Mouse (Mus musculus) WW6 (cell line): ENCODE data around the gene Mfap4.

ENCODE experiments used
- DNase-seq: peaks from one replicate; pipeline ENCODE4 v3.0.0-alpha.2; 2013; ENCODE audit warnings: low read depth, low spot score

Mfap4 gene

GRCm38 (mm10) chr11:61481239-61482090 is 3.8 kb upstream of the Mfap4 start:
- DNase-seq = no peak

GRCm38 (mm10) chr11:61483226-61483845 is 1.9 kb upstream of the Mfap4 start:
- no peak for DNase-seq

GRCm38 (mm10) chr11:61484256-61484612 is 997 bp upstream of the Mfap4 start:
- no peak for DNase-seq

- no peak for DNase-seq
Observed at GRCm38 (mm10) chr11:61485541-61486457, 568 bp downstream of the Mfap4 start.

- no peak for DNase-seq
Observed at GRCm38 (mm10) chr11:61486458-61487219, 1.4 kb downstream of the Mfap4 start.

GRCm38 (mm10) chr11:61487401-61487800 is 2.2 kb downstream of the Mfap4 start:
- DNase-seq = no peak

GRCm38 (mm10) chr11:61487936-61488335 is 2.7 kb downstream of the Mfap4 start:
- DNase-seq = no peak

- no peak for DNase-seq
Observed at GRCm38 (mm10) chr11:61489085-61489484, 3.9 kb downstream of the Mfap4 start.

- no peak for DNase-seq
Observed at GRCm38 (mm10) chr11:61489874-61490273, 4.6 kb downstream of the Mfap4 start.

GRCm38 (mm10) chr11:61490944-61491520 is 5.8 kb downstream of the Mfap4 start:
- no peak for DNase-seq

- DNase-seq = no peak
Observed at GRCm38 (mm10) chr11:61492749-61493401, 7.6 kb downstream of the Mfap4 start.

- no peak for DNase-seq
Observed at GRCm38 (mm10) chr11:61493525-61494128, 8.4 kb downstream of the Mfap4 start.

- peak; percentile 100 for DNase-seq
Observed at GRCm38 (mm10) chr11:61494129-61494997, 9.1 kb downstream of the Mfap4 start, which contains the start of gene Mapk7. Gene Mapk7 (minus strand): TSS chr11:61494406.

GRCm38 (mm10) chr11:61495528-61495927 is 10.3 kb downstream of the Mfap4 start:
- no peak for DNase-seq

GRCm38 (mm10) chr11:61497490-61497889 is 12.3 kb downstream of the Mfap4 start:
- no peak for DNase-seq

- DNase-seq = no peak
Observed at GRCm38 (mm10) chr11:61498736-61499504, 13.7 kb downstream of the Mfap4 start.

GRCm38 (mm10) chr11:61503933-61504332 is 18.7 kb downstream of the Mfap4 start:
- DNase-seq = no peak

GRCm38 (mm10) chr11:61504713-61505257 is 19.6 kb downstream of the Mfap4 start, which contains the start of gene B9d1:
Gene B9d1 (plus strand): TSS chr11:61505144.
- DNase-seq = peak; percentile 98
